Mouse (Mus musculus) ES-E14 (cell line): ENCODE measurements at regions not wholly inside any gene's neighbourhood (a gene's known extent, or its start where the extent isn't known, plus 50 kb on each side); places are given as distances from the start of the nearest gene placed in this dataset.

Experiments used
- HCFC1 ChIP-seq: IDR thresholded peaks from 2 replicates; pipeline ENCODE4 v1.6.1; 2012; ENCODE audit warnings: low read length, inconsistent platforms, borderline replicate concordance; ENCODE audit not compliant: insufficient read depth
- ZNF384 ChIP-seq: IDR thresholded peaks from 2 replicates; pipeline ENCODE4 v1.6.1; 2012; ENCODE audit warnings: low read depth, low read length, inconsistent platforms

- TF ChIP-seq ZNF384 = no peak
- TF ChIP-seq HCFC1 = no peak
These were observed 185.4 kb downstream of the Gm826 start for GRCm38 (mm10) chr2:160148516-160148915.
